Mouse (Mus musculus) cerebellum, adult 2 months (tissue): ENCODE results near the gene Tsg101.

Experiments
- CTCF ChIP-seq: fragments of 200-500 bp; IDR thresholded peaks from 2 replicates; pipeline ENCODE4 v1.5.1; 2011; ENCODE audit warnings: low read depth, mild to moderate bottlenecking, control low read depth, low read length, moderate library complexity, borderline replicate concordance; ENCODE audit not compliant: insufficient read depth
- POLR2A ChIP-seq: fragments of 200-500 bp; IDR thresholded peaks from 2 replicates; pipeline ENCODE4 v1.6.1; 2011; ENCODE audit warnings: low read length, control low read depth, borderline replicate concordance; ENCODE audit not compliant: insufficient read depth

- no peak for TF ChIP-seq CTCF
- TF ChIP-seq POLR2A = no peak
Measured at GRCm38 (mm10) chr7:46883304-46883703, 36.5 kb downstream of the Tsg101 start.
